Mouse (Mus musculus) kidney, embryonic 15.5 days (tissue): Measurements from ENCODE around the gene Lrrc39. TPM values are rescaled to one million over a fixed set of nuclear protein-coding genes. Genes with fewer than 3 reads are reported as not detected.
A peak's percentile ranks its signal among the peaks of the same experiment; 100 is the strongest.

Experiments
- ATAC-seq: fragments of 200-750 bp; cut with Nextera tagmentation; replicated peaks from 2 replicates; pipeline ENCODE4 v1.8.0; 2017; ENCODE audit warnings: moderate TSS enrichment; ENCODE audit not compliant: low FRiP score
- H3K27ac ChIP-seq: fragments of 300-500 bp; sonication (generic); 2 replicates; pipeline ENCODE4 v1.5.1; 2015; ENCODE audit warnings: mild to moderate bottlenecking, inconsistent platforms
- H3K27me3 ChIP-seq: fragments of 300-500 bp; sonication (generic); 2 replicates; pipeline ENCODE4 v1.6.1; 2015; ENCODE audit warnings: inconsistent platforms
- H3K36me3 ChIP-seq: fragments of 300-500 bp; sonication (generic); 2 replicates; pipeline ENCODE4 v1.6.1; 2015; ENCODE audit warnings: inconsistent platforms
- H3K4me1 ChIP-seq: fragments of 300-500 bp; sonication (generic); 2 replicates; pipeline ENCODE4 v1.6.1; 2015; ENCODE audit warnings: inconsistent platforms
- H3K4me2 ChIP-seq: fragments of 300-500 bp; sonication (generic); 2 replicates; pipeline ENCODE4 v1.6.1; 2015; ENCODE audit warnings: moderate library complexity, mild to moderate bottlenecking, inconsistent platforms
- H3K4me3 ChIP-seq: fragments of 300-500 bp; sonication (generic); replicated peaks from 2 replicates; pipeline ENCODE4 v1.5.1; 2015; ENCODE audit warnings: mild to moderate bottlenecking, inconsistent platforms
- H3K9ac ChIP-seq: fragments of 300-500 bp; sonication (generic); 2 replicates; pipeline ENCODE4 v1.6.1; 2015; ENCODE audit warnings: mild to moderate bottlenecking, inconsistent platforms
- H3K9me3 ChIP-seq: fragments of 300-500 bp; sonication (generic); replicated peaks from 2 replicates; pipeline ENCODE4 v1.6.1; 2016; ENCODE audit warnings: inconsistent platforms
- WGBS: fragments of 180-500 bp; shearing (Covaris S2); methylation state at CpG from one replicate; pipeline ENCODE4 v1.1.7; 2015; ENCODE audit warnings: mixed read lengths; 5-methylcytosine and 5-hydroxymethylcytosine counted together
- polyA plus RNA-seq: library from polyadenylated mRNA; unstranded; fragments of >200 nt; fragmentation: Nextera tagmentation; extraction: Ambion mirVana; gene quantifications from 2 replicates; pipeline ENCODE4 v1.2.1, GENCODE M21; 2015

The Lrrc39 gene
- polyA plus RNA-seq, 1 experiment from 2014 or later = 0.91 TPM

GRCm38 (mm10) chr3:116570628-116571027 is 7.9 kb downstream of the Lrrc39 start:
- H3K27ac ChIP-seq = no peak overlapping the region
- H3K4me2 ChIP-seq = no peak overlapping the region
- no peaks in the 10 kb centered on the region for H3K36me3 ChIP-seq
- H3K4me1 ChIP-seq = no peaks in the 10 kb centered on the region
- no peak overlapping the region for H3K4me3 ChIP-seq
- no peaks in the 10 kb centered on the region for H3K27me3 ChIP-seq
- ATAC-seq = no peak
- H3K9me3 ChIP-seq = no peaks in the 10 kb centered on the region
- no peak overlapping the region for H3K9ac ChIP-seq
- 76% methylated on average over 2 of the region's 2 CpGs for WGBS

GRCm38 (mm10) chr3:116577286-116577685 is 14.5 kb downstream of the Lrrc39 start:
- 57% methylated on average over 3 of the region's 3 CpGs for WGBS
- H3K4me1 ChIP-seq = no peaks in the 10 kb centered on the region
- no peaks in the 10 kb centered on the region for H3K27me3 ChIP-seq
- no peak for ATAC-seq
- H3K27ac ChIP-seq = no peak overlapping the region
- H3K4me2 ChIP-seq = no peak overlapping the region
- no peak overlapping the region for H3K4me3 ChIP-seq
- H3K9ac ChIP-seq = no peak overlapping the region
- H3K9me3 ChIP-seq = no peaks in the 10 kb centered on the region
- peaks cover 26% of the 10 kb centered on the region for H3K36me3 ChIP-seq

- Histone ChIP-seq H3K27me3 (no peaks in the 10 kb centered on the region), H3K4me2 (no peak overlapping the region), H3K4me3 (no peak overlapping the region), H3K9ac (no peak overlapping the region), H3K27ac (no peak overlapping the region), H3K4me1 (no peaks in the 10 kb centered on the region), H3K36me3 (peaks cover 70% of the 10 kb centered on the region), H3K9me3 (no peaks in the 10 kb centered on the region)
- ATAC-seq = no peak
- 95% methylated on average over 9 of the region's 9 CpGs for WGBS
Measured at GRCm38 (mm10) chr3:116582201-116582600, 19.4 kb downstream of the Lrrc39 start.

- ATAC-seq = peak; percentile 82
- H3K36me3 ChIP-seq = peaks cover 27% of the 10 kb centered on the region
- peak overlapping the region; percentile 93 for H3K4me3 ChIP-seq
- peak overlapping the region; percentile 92 for H3K27ac ChIP-seq
- H3K9ac ChIP-seq = peak overlapping the region; percentile 81
- no peaks in the 10 kb centered on the region for H3K27me3 ChIP-seq
- H3K4me2 ChIP-seq = peak overlapping the region; percentile 56
- 3% methylated on average over 22 of the region's 22 CpGs for WGBS
- peaks cover 9% of the 10 kb centered on the region for H3K4me1 ChIP-seq
- no peaks in the 10 kb centered on the region for H3K9me3 ChIP-seq
Measured at GRCm38 (mm10) chr3:116594076-116594727, 31.4 kb downstream of the Lrrc39 start.

- H3K9ac ChIP-seq = peak within 1 kb of the TSS; percentile 81
- H3K27me3 ChIP-seq = no peaks in the 10 kb centered on the region
- H3K27ac ChIP-seq = peak within 1 kb of the TSS; percentile 92
- H3K36me3 ChIP-seq = peaks cover 20% of the 10 kb centered on the region
- peak; percentile 97 for ATAC-seq
- under 1% methylated on average over 65 of the region's 65 CpGs for WGBS
- peaks cover 9% of the 10 kb centered on the region for H3K4me1 ChIP-seq
- H3K9me3 ChIP-seq = no peaks in the 10 kb centered on the region
- peak within 1 kb of the TSS; percentile 58 for H3K4me2 ChIP-seq
- peak within 1 kb of the TSS; percentile 93 for H3K4me3 ChIP-seq
Measured at GRCm38 (mm10) chr3:116594728-116595602, 32.2 kb downstream of the Lrrc39 start, which contains the start of gene Sass6. Gene Sass6, plus strand, starts transcription at chr3:116594982.

GRCm38 (mm10) chr3:116595603-116595991 is 32.8 kb downstream of the Lrrc39 start:
- no peak for ATAC-seq
- H3K27me3 ChIP-seq = no peaks in the 10 kb centered on the region
- H3K27ac ChIP-seq = no peak overlapping the region
- H3K4me2 ChIP-seq = peak overlapping the region; percentile 58
- H3K4me3 ChIP-seq = peak overlapping the region; percentile 93
- 7% methylated on average over 10 of the region's 10 CpGs for WGBS
- H3K9ac ChIP-seq = peak overlapping the region; percentile 81
- H3K9me3 ChIP-seq = no peaks in the 10 kb centered on the region
- H3K4me1 ChIP-seq = peaks cover 9% of the 10 kb centered on the region
- H3K36me3 ChIP-seq = peaks cover 13% of the 10 kb centered on the region

- WGBS = 85% methylated on average over 2 of the region's 2 CpGs
- H3K4me1 ChIP-seq = peaks cover 3% of the 10 kb centered on the region
- ATAC-seq = no peak
Measured at GRCm38 (mm10) chr3:116599705-116600104, 36.9 kb downstream of the Lrrc39 start.

GRCm38 (mm10) chr3:116601005-116601404 is 38.2 kb downstream of the Lrrc39 start:
- WGBS = 85% methylated on average over 5 of the region's 5 CpGs
- Histone ChIP-seq H3K4me1 (peaks cover 1% of the 10 kb centered on the region), H3K9me3 (no peaks in the 10 kb centered on the region), H3K4me2 (no peak overlapping the region), H3K27me3 (no peaks in the 10 kb centered on the region), H3K36me3 (0 out of 2 replicates have a peak, but pooled peaks cover 8% of the 10 kb centered on the region), H3K9ac (no peak overlapping the region), H3K4me3 (no peak overlapping the region), H3K27ac (no peak overlapping the region)
- ATAC-seq = no peak

More at GRCm38 (mm10) chr3:116599705-116600104, 36.9 kb downstream of the Lrrc39 start:
- Histone ChIP-seq H3K36me3 (0 out of 2 replicates have a peak, but pooled peaks cover 8% of the 10 kb centered on the region), H3K4me3 (no peak overlapping the region), H3K27ac (no peak overlapping the region), H3K9ac (no peak overlapping the region), H3K4me2 (no peak overlapping the region), H3K9me3 (no peaks in the 10 kb centered on the region), H3K27me3 (no peaks in the 10 kb centered on the region)

- Histone ChIP-seq H3K27me3 (no peaks in the 10 kb centered on the region), H3K4me1 (no peaks in the 10 kb centered on the region), H3K36me3 (peaks cover 8% of the 10 kb centered on the region; the same call in 1 of the 2 replicates), H3K9ac (no peak overlapping the region), H3K9me3 (no peaks in the 10 kb centered on the region), H3K27ac (no peak overlapping the region), H3K4me2 (no peak overlapping the region), H3K4me3 (no peak overlapping the region)
- 88% methylated on average over 5 of the region's 5 CpGs for WGBS
- ATAC-seq = no peak
Measured at GRCm38 (mm10) chr3:116601781-116602180, 39.0 kb downstream of the Lrrc39 start.

- Histone ChIP-seq H3K4me1 (no peaks in the 10 kb centered on the region), H3K9ac (no peak overlapping the region), H3K4me2 (no peak overlapping the region), H3K36me3 (peaks cover 32% of the 10 kb centered on the region), H3K9me3 (no peaks in the 10 kb centered on the region), H3K27ac (no peak overlapping the region), H3K27me3 (no peaks in the 10 kb centered on the region), H3K4me3 (no peak overlapping the region)
- WGBS = 69% methylated on average over 9 of the region's 9 CpGs
- no peak for ATAC-seq
Measured at GRCm38 (mm10) chr3:116604570-116604969, 41.8 kb downstream of the Lrrc39 start.

GRCm38 (mm10) chr3:116614295-116614892 is 51.6 kb downstream of the Lrrc39 start, which contains the start of gene Trmt13:
Gene Trmt13, minus strand, starts transcription at chr3:116614587.
- Histone ChIP-seq H3K4me1 (no peaks in the 10 kb centered on the region), H3K9me3 (no peaks in the 10 kb centered on the region), H3K27ac (no peak within 1 kb of the TSS), H3K27me3 (no peaks in the 10 kb centered on the region), H3K36me3 (peaks cover 63% of the 10 kb centered on the region), H3K4me3 (no peak within 1 kb of the TSS), H3K9ac (no peak within 1 kb of the TSS), H3K4me2 (no peak within 1 kb of the TSS)
- WGBS = 86% methylated on average over 10 of the region's 10 CpGs
- no peak for ATAC-seq
